Mouse (Mus musculus) mouse trophoblast stem cell (cell line): ENCODE measurements at regions not wholly inside any gene's neighbourhood (a gene's known extent, or its start where the extent isn't known, plus 50 kb on each side); places are given as distances from the start of the nearest gene placed in this dataset.

ENCODE experiments used
- in situ Hi-C, 2 experiments: fragments of 300-500 bp; cut with MseI, MboI; formaldehyde crosslinking; loops; 2 replicates in 1 of 2; 3 replicates in 1 of 2; pipeline ENCODE4 v1.15.1; 2025

DNA sequence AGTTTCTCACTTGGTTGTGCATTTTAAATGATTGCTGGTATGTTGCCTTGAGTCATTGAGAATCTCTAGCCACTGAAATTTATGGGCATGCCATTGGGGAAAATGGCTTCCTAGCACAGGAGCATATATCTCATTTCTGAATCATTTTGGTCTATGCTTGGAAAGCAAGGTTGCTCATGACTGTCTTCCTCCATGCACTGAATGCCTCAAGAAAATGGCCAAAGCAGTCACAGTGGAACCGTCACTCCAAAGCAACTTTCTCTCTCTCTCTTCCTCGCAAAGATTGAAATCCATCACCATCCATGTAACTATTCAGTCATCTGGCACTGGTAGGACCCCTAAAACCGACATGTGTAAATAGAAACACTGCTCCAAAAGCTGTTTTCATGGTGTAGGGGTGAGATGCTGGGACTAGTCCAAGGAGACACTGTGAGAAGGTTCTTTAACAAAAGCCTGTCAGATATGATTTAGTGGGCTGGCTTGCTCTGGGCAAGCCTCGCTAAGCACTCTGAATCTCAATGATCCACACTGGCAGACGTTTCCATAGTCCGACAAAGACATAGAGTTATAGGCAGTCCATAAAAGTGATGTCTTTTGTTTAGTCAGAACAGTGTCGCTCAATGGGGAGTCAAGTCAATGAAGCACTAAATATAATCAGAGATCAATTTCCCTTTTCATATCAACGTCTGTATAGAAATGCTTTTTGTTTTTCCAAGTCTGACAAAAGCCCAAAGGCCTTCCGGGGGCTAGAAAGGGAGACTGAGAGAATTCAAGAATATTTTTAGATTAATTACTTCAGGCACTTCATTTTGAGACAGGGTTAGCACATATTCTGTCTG lies 492.6 kb downstream of the Kcnj2 start:
- in situ Hi-C loops = no loop called here

DNA sequence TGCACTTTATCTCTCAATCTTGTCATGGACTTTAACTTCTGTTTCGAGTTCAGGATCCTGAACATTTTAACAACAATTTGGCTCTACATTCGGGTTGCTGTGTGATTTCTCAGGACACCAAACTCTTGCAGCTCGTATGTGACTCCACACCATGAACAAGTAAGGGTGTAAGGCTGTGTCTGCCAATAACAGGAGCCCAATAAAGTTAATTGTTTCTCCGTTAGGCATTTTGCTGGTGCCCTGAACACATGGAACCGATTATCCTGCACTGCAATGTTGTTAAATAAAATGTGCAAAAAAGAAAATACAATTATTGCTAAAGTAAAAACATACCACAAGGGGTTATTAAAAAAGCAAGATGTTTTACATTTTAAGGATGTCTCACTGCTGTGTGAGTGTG lies 497.2 kb downstream of the Kcnj2 start:
- in situ Hi-C loops = no loop called here

DNA sequence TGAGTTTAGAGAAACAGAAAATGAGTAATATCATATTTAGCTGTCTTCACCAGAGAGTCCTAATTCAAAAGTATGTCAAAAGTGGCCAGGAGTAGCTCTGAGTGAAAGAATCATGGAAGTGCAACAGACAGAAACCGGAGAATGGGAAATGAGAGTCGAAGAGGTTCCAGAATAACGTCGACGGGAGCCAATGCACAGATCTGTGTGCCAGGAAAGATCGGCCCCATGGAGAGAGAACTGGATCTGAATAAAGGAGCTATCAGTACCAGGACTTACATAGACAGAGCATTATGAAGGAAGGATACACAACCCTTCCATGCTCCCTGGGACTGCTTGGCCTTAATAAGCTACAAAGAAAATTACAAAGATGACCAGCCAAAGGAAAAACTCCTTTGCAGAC lies 502.1 kb downstream of the Kcnj2 start:
- in situ Hi-C loops = no loop called here

DNA sequence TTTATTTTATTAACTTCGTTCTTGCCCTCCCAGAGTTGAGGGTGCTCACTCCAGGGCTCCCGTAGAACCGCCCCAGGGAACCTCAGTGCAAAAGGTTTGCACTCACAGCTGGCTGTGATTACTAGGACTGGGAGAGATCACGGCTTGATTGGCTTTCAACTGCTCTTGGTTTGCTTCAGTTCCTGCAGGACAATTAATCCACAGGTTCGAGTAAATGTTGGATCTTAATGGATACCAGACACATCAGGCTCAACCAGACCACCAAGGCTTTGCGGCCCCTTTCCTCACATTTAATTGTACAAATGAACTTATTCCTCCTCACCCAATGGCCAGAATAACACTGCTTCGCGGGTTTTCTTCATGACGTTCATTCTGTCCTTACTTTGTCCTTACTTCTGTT lies 502.9 kb downstream of the Kcnj2 start:
- in situ Hi-C loops = no loop called here

DNA sequence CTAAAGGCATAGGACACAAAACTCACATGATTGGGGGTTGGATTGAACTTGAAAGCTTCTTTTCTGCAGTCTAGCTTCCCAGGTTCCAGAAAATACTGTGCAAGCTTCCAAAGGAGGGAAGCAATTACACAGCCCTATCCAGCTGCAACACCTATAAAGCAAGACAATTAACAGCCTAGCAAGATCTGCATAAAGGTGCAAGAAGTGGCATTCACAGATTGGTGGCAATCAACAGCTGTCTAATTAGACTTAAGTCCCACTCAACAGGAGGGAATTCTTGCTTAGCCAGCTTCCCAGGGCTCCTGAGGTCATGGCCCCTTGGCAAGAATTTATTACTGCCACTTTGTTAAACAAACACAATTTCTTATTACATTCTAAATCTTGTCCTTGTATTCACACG lies 511.9 kb downstream of the Kcnj2 start:
- in situ Hi-C loops = no loop called here

- in situ Hi-C loops = no loop called here
These were observed 517.0 kb downstream of the Kcnj2 start for GRCm38 (mm10) chr11:111582980-111583379.

DNA sequence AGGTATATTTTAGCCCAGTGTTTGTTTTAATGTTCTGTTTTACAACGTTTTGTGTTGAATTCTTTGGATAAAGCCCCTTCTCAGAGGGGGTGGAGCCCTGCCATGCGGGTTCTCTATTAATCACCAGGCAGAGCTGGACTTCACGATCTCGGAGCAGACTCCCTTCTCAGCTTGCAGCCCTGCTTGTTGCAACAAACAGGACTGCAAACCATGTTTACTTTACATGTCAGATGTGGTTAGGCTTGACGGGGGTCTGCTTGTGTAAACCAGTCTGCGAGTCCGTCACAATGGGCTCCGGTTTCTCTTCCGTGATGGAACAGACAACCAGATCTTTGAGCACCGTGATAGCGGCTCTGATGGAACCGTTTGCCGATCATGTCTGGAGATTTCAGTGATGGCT lies 517.6 kb downstream of the Kcnj2 start:
- in situ Hi-C loops = no loop called here

DNA sequence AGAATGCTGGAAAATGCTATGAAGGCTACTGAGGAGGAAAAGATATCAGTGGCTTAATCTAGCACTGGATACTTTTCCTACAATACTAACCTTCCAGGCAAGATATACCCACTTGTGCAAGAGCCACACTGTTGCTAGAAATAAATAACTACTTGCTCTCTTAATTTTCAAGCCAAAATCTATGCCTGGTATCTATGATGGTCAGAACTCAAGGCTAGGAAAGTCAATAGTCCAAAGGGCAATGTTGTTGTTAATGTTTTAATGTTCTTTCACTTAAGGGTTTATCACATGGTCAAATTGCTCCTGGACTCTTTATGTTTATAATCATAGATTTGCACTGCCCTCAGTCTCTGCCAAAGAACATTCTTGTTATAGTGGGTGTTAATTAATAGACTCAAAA lies 533.5 kb downstream of the Kcnj2 start:
- in situ Hi-C loops = no loop called here

- in situ Hi-C loops = no loop called here
These were observed 539.2 kb downstream of the Kcnj2 start for GRCm38 (mm10) chr11:111605146-111605545.

- in situ Hi-C loops = no loop called here
These were observed 544.6 kb downstream of the Kcnj2 start for GRCm38 (mm10) chr11:111610522-111611015.

- in situ Hi-C loops = no loop called here
These were observed 577.6 kb downstream of the Kcnj2 start for GRCm38 (mm10) chr11:111643603-111644002.

GRCm38 (mm10) chr11:111652882-111653281 lies 586.9 kb downstream of the Kcnj2 start:
- in situ Hi-C loops = loop anchor here in 1 of 2 experiments (25.0 kb wide), 1 partner anchor 1509 kb away; no protein-coding TSS in a partner anchor

- in situ Hi-C loops = loop anchor here in 1 of 2 experiments (25.0 kb wide), 1 partner anchor 1505 kb away; no protein-coding TSS in a partner anchor
These were observed 591.8 kb downstream of the Kcnj2 start for GRCm38 (mm10) chr11:111657778-111658177.

GRCm38 (mm10) chr11:111658362-111659309 lies 592.7 kb downstream of the Kcnj2 start:
- in situ Hi-C loops = loop anchor here in 1 of 2 experiments (25.0 kb wide), 1 partner anchor 1504 kb away; no protein-coding TSS in a partner anchor

GRCm38 (mm10) chr11:111663269-111663668 lies 597.3 kb downstream of the Kcnj2 start:
- in situ Hi-C loops = loop anchor here in 1 of 2 experiments (25.0 kb wide), 1 partner anchor 1499 kb away; no protein-coding TSS in a partner anchor

DNA sequence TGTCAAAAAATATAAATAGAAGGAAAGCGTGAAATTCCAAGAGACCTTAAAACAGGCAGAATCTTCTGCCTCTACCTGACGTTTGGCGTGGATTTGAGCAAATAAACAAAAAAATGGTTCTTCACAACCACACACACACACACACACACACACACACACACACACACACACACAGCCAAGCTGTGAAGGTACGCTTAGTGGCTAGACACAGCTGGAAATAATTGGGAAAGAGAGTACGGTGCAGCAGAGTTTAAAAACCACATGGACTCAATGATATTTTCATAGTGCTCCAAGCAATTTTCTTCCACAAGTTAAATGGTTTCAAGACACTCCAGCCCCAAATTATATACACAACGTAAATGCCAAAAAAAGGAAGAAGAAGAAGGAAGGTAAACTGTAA lies 600.4 kb downstream of the Kcnj2 start:
- in situ Hi-C loops = loop anchor here in 1 of 2 experiments (25.0 kb wide), 1 partner anchor 1496 kb away; no protein-coding TSS in a partner anchor

DNA sequence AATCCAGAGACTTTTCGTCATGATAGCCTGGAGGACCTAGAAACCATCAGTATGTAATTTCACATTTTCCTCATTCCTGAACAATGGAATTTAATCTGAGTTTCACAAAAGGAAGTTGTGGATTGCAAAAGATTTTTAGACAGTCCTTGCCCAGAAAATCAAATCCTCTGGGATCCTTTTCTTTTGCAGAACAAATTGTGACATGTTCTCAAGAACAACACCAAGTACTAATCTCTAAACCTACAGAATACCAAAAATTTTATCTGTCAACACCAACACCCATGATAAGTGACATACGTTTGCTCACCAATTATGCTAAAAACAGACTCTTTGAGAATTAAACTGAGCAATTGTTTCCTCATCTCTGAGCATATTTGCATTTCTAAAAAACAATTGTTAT lies 605.9 kb downstream of the Kcnj2 start:
- in situ Hi-C loops = loop anchor here in 1 of 2 experiments (25.0 kb wide), 1 partner anchor 1490 kb away; no protein-coding TSS in a partner anchor

DNA sequence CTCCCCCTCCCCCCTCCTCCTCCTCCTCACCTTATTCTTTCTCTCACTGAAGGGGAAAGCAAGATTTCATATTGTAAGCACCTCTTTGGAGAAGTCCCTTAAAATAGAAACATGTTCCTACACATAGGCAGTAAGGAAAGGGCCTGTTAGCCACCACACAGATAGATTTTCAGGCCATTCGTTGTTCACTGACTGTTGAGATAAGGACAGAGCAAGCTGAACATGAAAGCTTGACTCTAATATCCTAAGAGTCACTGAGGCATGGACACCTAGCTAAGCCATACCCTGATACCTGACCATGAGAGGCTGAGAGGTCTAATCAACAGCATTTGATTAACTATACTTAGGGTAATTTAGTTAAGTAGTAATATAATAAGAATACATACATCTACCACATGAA lies 609.7 kb downstream of the Kcnj2 start:
- in situ Hi-C loops = no loop called here

- in situ Hi-C loops = no loop called here
These were observed 616.4 kb downstream of the Kcnj2 start for GRCm38 (mm10) chr11:111682341-111682740.

DNA sequence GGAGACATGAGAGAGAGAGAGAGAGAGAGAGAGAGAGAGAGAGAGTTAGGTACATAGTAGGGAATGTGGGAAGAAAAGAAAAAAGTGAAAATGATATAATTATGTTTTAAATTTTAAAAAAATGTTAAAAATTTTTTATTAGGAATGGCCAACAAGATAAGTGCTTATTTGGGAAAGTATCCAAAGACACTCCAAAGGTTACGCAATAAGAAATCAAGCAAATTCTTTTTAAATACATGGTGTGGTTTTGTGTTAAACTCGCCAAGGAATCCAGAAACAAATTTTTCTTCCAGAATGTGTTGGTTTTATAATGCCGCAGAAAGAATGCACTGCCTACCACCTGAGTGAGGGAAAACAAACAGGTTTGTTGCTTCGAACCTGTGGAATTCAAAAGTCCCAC lies 617.9 kb downstream of the Kcnj2 start:
- in situ Hi-C loops = no loop called here

GRCm38 (mm10) chr11:111687769-111688168 lies 621.8 kb downstream of the Kcnj2 start:
- in situ Hi-C loops = no loop called here
